ENCODE assay signal across 15 mouse cellular contexts in the genomic region with DNA sequence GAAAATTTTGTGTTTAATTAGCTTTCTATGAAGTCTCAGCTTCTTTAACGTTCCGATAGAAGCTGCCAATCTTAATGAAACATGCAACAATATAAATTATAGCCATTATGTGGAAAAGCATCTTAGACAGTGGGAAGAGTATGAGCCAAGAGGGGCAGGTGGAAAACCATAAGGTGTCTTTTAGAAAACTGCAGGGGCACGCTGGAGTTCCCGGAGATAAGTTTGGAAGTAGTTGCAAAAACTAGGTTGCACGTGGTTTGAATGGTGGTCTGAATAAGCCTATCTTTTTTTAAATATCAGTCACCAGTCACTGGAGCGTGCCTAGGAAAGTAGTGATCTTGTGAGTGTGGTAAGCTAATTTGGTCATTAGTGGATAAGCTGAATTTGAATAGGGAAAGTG.
DNase-seq lines count a peak whose midpoint lies in the region; ATAC-seq lines count a peak whose summit lies in the region.
"Had no signal": no experiment of that assay in that cellular context is flagged by ENCODE, and none has a peak within 500 bp of the region (broad histone marks: within the 10 kb centered on the region; RNA-seq: fewer than 3 reads in every experiment).

No protein-coding gene starts in this region.

- DNase-seq in cerebellum, postnatal 10 days: peak; percentile 49 to 58
- no peak for DNase-seq in cerebellum, adult 9-10 months
- DNase-seq in cerebellum, postnatal 25 days: peak; percentile 22 to 24
- DNase-seq in cerebellum, adult 11-12 months: no peak
- DNase-seq in frontal cortex, postnatal 25 days (ENCODE audit: low spot score in 2 of 2): no peak
- no peak for DNase-seq in ovary, adult 18-20 months (ENCODE audit: low spot score)
- DNase-seq: adrenal gland, adult 2 months; adrenal gland, postnatal 10 days; adrenal gland, postnatal 25 days; B cell, adult 2 months; cerebellum, adult 11 months; cerebellum, adult 9-11 months had no signal

- 0 out of 2 replicates have a peak, but pooled peaks have one; percentile 6 for ATAC-seq in frontal cortex, adult (ENCODE audit: low TSS enrichment)
- ATAC-seq: CD4-positive, CD25-positive, alpha-beta regulatory T cell, adult 4 months; forebrain, embryonic 13.5 days had no signal

Comparison
In these comparisons a context has a peak if more than half of its experiments do, and no peak if none do; other contexts are left out.
1. DNase-seq: peak in cerebellum, postnatal 10 days (2 of 2) and cerebellum, postnatal 25 days (2 of 2); none in cerebellum, adult 9-10 months (single experiment), cerebellum, adult 11-12 months (single experiment), frontal cortex, postnatal 25 days (0 of 2) and ovary, adult 18-20 months (single experiment).